Mouse (Mus musculus): ENCODE measurements around the gene Lce1h. TPM values are rescaled to one million over a fixed set of nuclear protein-coding genes. Genes with fewer than 3 reads are reported as not detected.

The Lce1h gene
- not detected for polyA plus RNA-seq (2014; fragmentation: Illumina TruSeq; extraction: RNeasy Lipid Tissue Mini Kit (QIAGEN cat#74804); ENCODE audit: low read depth, low replicate concordance)

DNA sequence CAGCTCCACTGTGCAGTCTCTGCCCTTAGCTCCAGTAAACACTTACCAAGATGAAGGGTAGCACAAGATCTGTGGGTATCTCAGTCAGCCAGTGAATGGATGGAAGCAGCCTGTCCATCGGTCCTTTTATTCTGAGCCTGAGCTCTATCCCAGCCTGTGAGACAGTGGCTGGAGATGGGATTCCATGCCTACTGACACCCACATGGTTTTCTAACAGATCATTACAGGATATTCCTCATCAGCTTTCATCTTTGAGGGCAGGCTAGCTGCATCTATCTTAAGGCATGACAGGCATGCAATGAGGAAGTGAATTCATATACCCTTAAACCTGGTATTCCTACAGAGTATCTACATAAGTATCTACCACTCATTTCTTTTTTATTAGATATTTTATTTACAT lies at the start of gene Lce1h:
Lce1h (minus strand) TSS at position 101 of the 400 bp plus-strand sequence.

GRCm38 (mm10) chr3:92807791-92808190 lies 42.9 kb upstream of the Lce1h start, which contains the start of gene Lce1k:
Gene Lce1k (minus strand): TSS chr3:92807891.

DNA sequence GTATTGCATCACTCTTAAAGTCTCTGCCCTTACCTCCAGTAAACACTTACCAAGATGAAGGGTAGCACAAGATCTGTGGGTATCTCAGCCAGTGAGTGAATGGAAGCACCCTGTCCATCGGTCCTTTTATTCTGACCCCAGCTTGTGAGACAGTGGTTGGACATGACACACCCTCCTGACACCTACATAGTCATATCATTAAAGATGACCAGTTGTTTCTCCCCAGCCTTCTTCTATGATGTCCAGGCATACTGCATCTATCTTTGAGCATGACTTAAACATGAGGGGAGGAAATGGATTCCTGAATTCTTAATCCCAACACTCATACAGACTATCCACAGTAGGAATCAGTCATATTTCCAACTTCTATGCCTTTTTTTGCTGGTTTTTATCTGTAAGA lies 25.5 kb upstream of the Lce1h start, which contains the start of gene Lce1j:
Lce1j (minus strand) TSS at position 101 of the 400 bp plus-strand sequence.

DNA sequence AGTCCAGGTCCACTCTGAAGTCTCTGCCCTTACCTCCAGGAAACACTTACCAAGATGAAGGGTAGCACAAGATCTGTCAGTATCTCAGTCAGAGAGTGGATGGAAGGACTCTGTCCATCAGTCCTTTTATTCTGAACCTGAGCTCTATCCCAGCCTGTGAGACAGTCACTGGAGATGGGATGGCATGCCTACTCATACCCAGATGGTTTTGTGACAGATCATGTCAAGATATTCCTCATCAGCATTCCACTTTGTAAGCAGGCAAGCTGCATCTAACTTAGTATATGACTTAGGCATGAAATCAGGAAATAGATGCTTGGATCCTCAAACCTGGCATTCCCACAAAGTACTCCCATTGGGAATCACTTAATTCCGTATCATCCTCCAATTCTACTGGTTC lies 13.9 kb upstream of the Lce1h start, which contains the start of gene Lce1i:
Lce1i (minus strand) TSS at position 101 of the 400 bp plus-strand sequence.

DNA sequence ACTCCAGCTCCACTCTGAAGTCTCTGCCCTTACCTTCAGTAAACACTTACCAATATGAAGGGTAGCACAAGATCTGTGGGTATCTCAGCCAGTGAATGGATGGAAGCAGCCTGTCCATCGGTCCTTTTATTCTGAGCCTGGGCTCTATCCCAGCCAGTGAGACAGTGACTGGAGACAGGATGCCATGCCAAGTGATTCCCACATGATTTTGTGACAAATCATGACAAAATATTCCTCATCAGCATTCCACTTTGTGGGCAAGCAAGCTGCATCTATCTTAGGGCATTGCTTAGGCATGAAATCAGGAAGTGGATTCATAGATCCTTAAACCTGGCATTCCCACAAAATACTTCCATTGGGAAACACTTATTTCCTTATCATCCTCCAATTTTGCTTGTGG lies 12.6 kb downstream of the Lce1h start, which contains the start of gene Lce1g:
Lce1g (minus strand) TSS at position 101 of the 400 bp plus-strand sequence.

DNA sequence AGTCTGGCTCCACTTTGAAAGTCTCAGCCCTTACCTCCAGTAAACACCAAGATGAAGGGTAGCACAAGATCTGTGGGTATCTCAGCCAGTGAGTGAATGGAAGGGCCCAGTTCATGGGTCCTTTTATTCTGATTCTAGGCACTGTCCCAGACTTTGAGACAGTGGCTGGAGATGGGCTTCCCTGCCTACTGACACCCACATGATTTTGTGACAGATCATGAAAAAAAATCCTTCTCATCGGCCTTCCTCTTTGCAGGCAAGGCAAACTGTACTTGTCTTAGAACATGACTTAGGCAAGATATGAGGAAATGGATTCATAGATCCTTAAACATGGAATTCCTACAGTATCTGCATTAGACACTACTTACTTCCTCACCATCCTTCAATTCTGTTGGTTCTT lies 25.9 kb downstream of the Lce1h start, which contains the start of gene Gm38119:
Gm38119 (minus strand) TSS at position 101 of the 400 bp plus-strand sequence.

DNA sequence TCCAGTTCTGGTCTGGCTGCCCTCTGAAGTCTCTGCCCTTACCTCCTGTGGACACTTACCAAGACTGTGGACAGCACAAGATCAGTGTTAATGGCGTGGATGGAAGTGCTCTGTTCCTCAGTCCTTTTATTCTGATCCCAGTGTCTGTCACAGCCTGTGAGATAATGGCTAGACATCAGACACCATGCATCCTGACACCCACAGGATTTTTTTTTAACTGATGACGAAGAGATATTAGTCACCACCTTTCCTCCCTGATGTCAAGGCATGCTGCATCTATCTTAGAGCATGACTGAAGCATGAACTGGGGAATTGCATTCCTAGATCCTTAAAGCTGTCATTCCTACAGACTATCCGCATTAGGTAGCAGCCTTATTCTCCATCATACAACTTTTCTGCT lies 44.6 kb downstream of the Lce1h start, which contains the start of gene Lce1f:
Lce1f (minus strand) TSS at position 101 of the 400 bp plus-strand sequence.

Other genes with a start within 250 kb of the Lce1h start
- not detected for gene 2310046K23Rik, start 230.6 kb downstream of the Lce1h start, polyA plus RNA-seq (2014; fragmentation: Illumina TruSeq; extraction: RNeasy Lipid Tissue Mini Kit (QIAGEN cat#74804); ENCODE audit: low read depth, low replicate concordance)
- gene Ivl, start 191.3 kb downstream of the Lce1h start, polyA plus RNA-seq (2014; fragmentation: Illumina TruSeq; extraction: RNeasy Lipid Tissue Mini Kit (QIAGEN cat#74804); ENCODE audit: low read depth, low replicate concordance): 0.24 TPM
- 2.1 TPM for gene Smcp, start 176.1 kb downstream of the Lce1h start, polyA plus RNA-seq (2014; fragmentation: Illumina TruSeq; extraction: RNeasy Lipid Tissue Mini Kit (QIAGEN cat#74804); ENCODE audit: low read depth, low replicate concordance)
- not detected for gene 2210017I01Rik, start 157.6 kb downstream of the Lce1h start, polyA plus RNA-seq (2014; fragmentation: Illumina TruSeq; extraction: RNeasy Lipid Tissue Mini Kit (QIAGEN cat#74804); ENCODE audit: low read depth, low replicate concordance)
- not detected for gene Lce6a, start 143.4 kb downstream of the Lce1h start, polyA plus RNA-seq (2014; fragmentation: Illumina TruSeq; extraction: RNeasy Lipid Tissue Mini Kit (QIAGEN cat#74804); ENCODE audit: low read depth, low replicate concordance)
- not detected for gene Lce1a1, start 116.8 kb downstream of the Lce1h start, polyA plus RNA-seq (2014; fragmentation: Illumina TruSeq; extraction: RNeasy Lipid Tissue Mini Kit (QIAGEN cat#74804); ENCODE audit: low read depth, low replicate concordance)
- not detected for gene Lce1b, start 108.1 kb downstream of the Lce1h start, polyA plus RNA-seq (2014; fragmentation: Illumina TruSeq; extraction: RNeasy Lipid Tissue Mini Kit (QIAGEN cat#74804); ENCODE audit: low read depth, low replicate concordance)
- gene Lce1a2, start 94.8 kb downstream of the Lce1h start, polyA plus RNA-seq (2014; fragmentation: Illumina TruSeq; extraction: RNeasy Lipid Tissue Mini Kit (QIAGEN cat#74804); ENCODE audit: low read depth, low replicate concordance): not detected
- gene Lce1c, start 85.8 kb downstream of the Lce1h start, polyA plus RNA-seq (2014; fragmentation: Illumina TruSeq; extraction: RNeasy Lipid Tissue Mini Kit (QIAGEN cat#74804); ENCODE audit: low read depth, low replicate concordance): not detected
- not detected for gene Lce1d, start 77.9 kb downstream of the Lce1h start, polyA plus RNA-seq (2014; fragmentation: Illumina TruSeq; extraction: RNeasy Lipid Tissue Mini Kit (QIAGEN cat#74804); ENCODE audit: low read depth, low replicate concordance)
- gene Lce1e, start 56.0 kb downstream of the Lce1h start, polyA plus RNA-seq (2014; fragmentation: Illumina TruSeq; extraction: RNeasy Lipid Tissue Mini Kit (QIAGEN cat#74804); ENCODE audit: low read depth, low replicate concordance): not detected
- not detected for gene Lce1f, start 44.7 kb downstream of the Lce1h start, polyA plus RNA-seq (2014; fragmentation: Illumina TruSeq; extraction: RNeasy Lipid Tissue Mini Kit (QIAGEN cat#74804); ENCODE audit: low read depth, low replicate concordance)
- not detected for gene Gm38119, start 26.0 kb downstream of the Lce1h start, polyA plus RNA-seq (2014; fragmentation: Illumina TruSeq; extraction: RNeasy Lipid Tissue Mini Kit (QIAGEN cat#74804); ENCODE audit: low read depth, low replicate concordance)
- gene Lce1g, start 12.7 kb downstream of the Lce1h start, polyA plus RNA-seq (2014; fragmentation: Illumina TruSeq; extraction: RNeasy Lipid Tissue Mini Kit (QIAGEN cat#74804); ENCODE audit: low read depth, low replicate concordance): not detected
- not detected for gene Lce1i, start 13.8 kb upstream of the Lce1h start, polyA plus RNA-seq (2014; fragmentation: Illumina TruSeq; extraction: RNeasy Lipid Tissue Mini Kit (QIAGEN cat#74804); ENCODE audit: low read depth, low replicate concordance)
- gene Lce1j, start 25.4 kb upstream of the Lce1h start, polyA plus RNA-seq (2014; fragmentation: Illumina TruSeq; extraction: RNeasy Lipid Tissue Mini Kit (QIAGEN cat#74804); ENCODE audit: low read depth, low replicate concordance): not detected
- not detected for gene Lce1k, start 42.8 kb upstream of the Lce1h start, polyA plus RNA-seq (2014; fragmentation: Illumina TruSeq; extraction: RNeasy Lipid Tissue Mini Kit (QIAGEN cat#74804); ENCODE audit: low read depth, low replicate concordance)
- gene Kprp, start 62.2 kb upstream of the Lce1h start, polyA plus RNA-seq (2014; fragmentation: Illumina TruSeq; extraction: RNeasy Lipid Tissue Mini Kit (QIAGEN cat#74804); ENCODE audit: low read depth, low replicate concordance): not detected
- not detected for gene Lce1l, start 86.2 kb upstream of the Lce1h start, polyA plus RNA-seq (2014; fragmentation: Illumina TruSeq; extraction: RNeasy Lipid Tissue Mini Kit (QIAGEN cat#74804); ENCODE audit: low read depth, low replicate concordance)
- gene 2310050C09Rik, start 105.2 kb upstream of the Lce1h start, polyA plus RNA-seq (2014; fragmentation: Illumina TruSeq; extraction: RNeasy Lipid Tissue Mini Kit (QIAGEN cat#74804); ENCODE audit: low read depth, low replicate concordance): not detected
- not detected for gene Lce3a, start 161.2 kb upstream of the Lce1h start, polyA plus RNA-seq (2014; fragmentation: Illumina TruSeq; extraction: RNeasy Lipid Tissue Mini Kit (QIAGEN cat#74804); ENCODE audit: low read depth, low replicate concordance)
- not detected for gene Lce3b, start 167.9 kb upstream of the Lce1h start, polyA plus RNA-seq (2014; fragmentation: Illumina TruSeq; extraction: RNeasy Lipid Tissue Mini Kit (QIAGEN cat#74804); ENCODE audit: low read depth, low replicate concordance)
- not detected for gene Lce3c, start 179.4 kb upstream of the Lce1h start, polyA plus RNA-seq (2014; fragmentation: Illumina TruSeq; extraction: RNeasy Lipid Tissue Mini Kit (QIAGEN cat#74804); ENCODE audit: low read depth, low replicate concordance)
- gene Lce3d, start 192.3 kb upstream of the Lce1h start, polyA plus RNA-seq (2014; fragmentation: Illumina TruSeq; extraction: RNeasy Lipid Tissue Mini Kit (QIAGEN cat#74804); ENCODE audit: low read depth, low replicate concordance): not detected
- not detected for gene Lce3e, start 202.0 kb upstream of the Lce1h start, polyA plus RNA-seq (2014; fragmentation: Illumina TruSeq; extraction: RNeasy Lipid Tissue Mini Kit (QIAGEN cat#74804); ENCODE audit: low read depth, low replicate concordance)
- gene Lce3f, start 227.2 kb upstream of the Lce1h start, polyA plus RNA-seq (2014; fragmentation: Illumina TruSeq; extraction: RNeasy Lipid Tissue Mini Kit (QIAGEN cat#74804); ENCODE audit: low read depth, low replicate concordance): not detected